Mouse (Mus musculus): ENCODE measurements around the gene Zbtb2. TPM values are rescaled to one million over a fixed set of nuclear protein-coding genes. Genes with fewer than 3 reads are reported as not detected.

The Zbtb2 gene
- polyA plus RNA-seq, 1 experiment from 2014 or later = 24.4 TPM

DNA sequence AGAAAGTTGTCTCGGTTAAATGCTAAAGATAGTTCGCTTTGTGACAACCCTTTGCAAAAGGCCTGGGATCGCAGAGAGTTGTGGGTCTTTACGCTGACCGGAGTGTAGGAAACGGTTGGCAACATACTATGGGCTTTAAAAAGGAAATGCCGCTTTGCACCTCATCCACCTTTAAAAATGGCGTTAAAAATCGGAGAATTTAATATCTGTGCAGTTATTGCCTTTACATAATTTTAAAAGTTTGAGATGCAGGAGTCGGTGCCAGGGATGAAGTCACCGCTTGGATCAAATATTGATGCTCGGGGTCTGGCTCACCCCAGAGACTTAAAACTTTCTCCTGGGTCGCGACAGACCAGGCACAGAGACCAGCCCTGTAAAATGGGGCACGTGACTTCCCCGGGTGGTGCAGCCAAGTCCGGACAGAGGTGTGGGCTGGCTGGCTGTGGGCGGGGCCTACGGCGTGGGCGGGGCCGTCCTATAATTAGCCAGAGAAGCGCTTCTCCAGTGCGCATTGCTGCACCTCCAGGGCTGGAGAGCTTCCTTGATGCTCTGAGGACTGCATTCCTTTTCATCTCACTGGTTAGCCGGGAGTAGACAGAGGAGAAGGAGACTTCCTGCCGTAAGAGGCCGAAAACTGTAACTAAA, 53.7 kb downstream of the Zbtb2 start:
- H3K4me1 ChIP-seq (ENCODE audit: control insufficient read depth, insufficient read depth, low read length) = no peaks in the 10 kb centered on the region
- WGBS = 7% methylated on average over 27 of the region's 27 CpGs
- peak overlapping the region; percentile 12 for H3K4me3 ChIP-seq (ENCODE audit: low read depth, low read length)
- H3K9ac ChIP-seq (ENCODE audit: low read length) = no peak overlapping the region
- H3K4me2 ChIP-seq (ENCODE audit: low read depth, severe bottlenecking) = peak overlapping the region; percentile 51
- no peaks in the 10 kb centered on the region for H3K9me3 ChIP-seq (ENCODE audit: control insufficient read depth, low read length)
- DNase-seq (ENCODE audit: low spot score) (peak; percentile 85), ATAC-seq (ENCODE audit: insufficient number of reproducible peaks, low FRiP score, low TSS enrichment, low read depth) (peak; percentile 86)
- no peaks in the 10 kb centered on the region for H3K27me3 ChIP-seq (ENCODE audit: control insufficient read depth, insufficient read depth, low read length)
- H3K36me3 ChIP-seq (ENCODE audit: control insufficient read depth, insufficient read depth, low read length) = no peaks in the 10 kb centered on the region
- H3K27ac ChIP-seq (replicated peaks; ENCODE audit: low read depth, low read length) = no peak overlapping the region

- 15% methylated on average over 8 of the region's 8 CpGs for WGBS
These were observed 54.6 kb downstream of the Zbtb2 start for GRCm38 (mm10) chr10:4333319-4333718.

GRCm38 (mm10) chr10:4332228-4332979, 55.5 kb downstream of the Zbtb2 start:
- no peak overlapping the region for H3K4me2 ChIP-seq (ENCODE audit: low read depth, severe bottlenecking)
- H3K27me3 ChIP-seq (ENCODE audit: control insufficient read depth, insufficient read depth, low read length) = no peaks in the 10 kb centered on the region
- no peak overlapping the region for H3K4me3 ChIP-seq (ENCODE audit: low read depth, low read length)
- 54% methylated on average over 7 of the region's 7 CpGs for WGBS
- H3K9me3 ChIP-seq (ENCODE audit: control insufficient read depth, low read length) = no peaks in the 10 kb centered on the region
- no peak overlapping the region for H3K27ac ChIP-seq (replicated peaks; ENCODE audit: low read depth, low read length)
- no peak for ATAC-seq (ENCODE audit: insufficient number of reproducible peaks, low FRiP score, low TSS enrichment, low read depth)
- H3K9ac ChIP-seq (ENCODE audit: low read length) = no peak overlapping the region
- H3K36me3 ChIP-seq (ENCODE audit: control insufficient read depth, insufficient read depth, low read length) = no peaks in the 10 kb centered on the region
- no peak for DNase-seq (ENCODE audit: low spot score)
- H3K4me1 ChIP-seq (ENCODE audit: control insufficient read depth, insufficient read depth, low read length) = no peaks in the 10 kb centered on the region

More at GRCm38 (mm10) chr10:4333319-4333718, 54.6 kb downstream of the Zbtb2 start:
- Histone ChIP-seq H3K4me3 (ENCODE audit: low read depth, low read length) (no peak overlapping the region), H3K9me3 (ENCODE audit: control insufficient read depth, low read length) (no peaks in the 10 kb centered on the region), H3K4me2 (ENCODE audit: low read depth, severe bottlenecking) (0 out of 2 replicates have a peak overlapping the region, but pooled peaks have one; percentile 51), H3K4me1 (ENCODE audit: control insufficient read depth, insufficient read depth, low read length) (no peaks in the 10 kb centered on the region), H3K27me3 (ENCODE audit: control insufficient read depth, insufficient read depth, low read length) (no peaks in the 10 kb centered on the region), H3K27ac (replicated peaks; ENCODE audit: low read depth, low read length) (no peak overlapping the region), H3K36me3 (ENCODE audit: control insufficient read depth, insufficient read depth, low read length) (no peaks in the 10 kb centered on the region), H3K9ac (ENCODE audit: low read length) (no peak overlapping the region)
- DNase-seq (ENCODE audit: low spot score) (peak; percentile 64), ATAC-seq (ENCODE audit: insufficient number of reproducible peaks, low FRiP score, low TSS enrichment, low read depth) (no peak)

DNA sequence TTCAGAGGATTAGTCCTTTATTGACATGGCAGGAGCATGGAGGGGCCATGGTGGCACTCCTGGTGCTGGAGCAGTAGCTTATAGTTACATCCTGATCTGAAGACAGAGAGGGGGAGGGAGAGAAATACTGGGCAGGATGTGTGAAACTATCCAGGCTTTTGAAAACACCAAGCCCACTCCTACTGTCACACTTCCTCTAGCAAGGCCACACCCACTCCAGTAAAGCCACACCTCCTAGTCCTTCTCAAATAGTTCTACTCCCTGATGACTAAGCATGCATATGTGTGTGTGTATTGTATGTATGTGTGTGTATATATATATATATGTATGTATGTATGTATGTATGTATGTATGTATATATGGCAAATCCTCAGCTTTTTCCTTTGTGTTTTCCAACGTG, 60.2 kb downstream of the Zbtb2 start:
- 84% methylated on average over 1 of the region's 1 CpGs for WGBS
- no peaks in the 10 kb centered on the region for H3K27me3 ChIP-seq (ENCODE audit: control insufficient read depth, insufficient read depth, low read length)
- no peak for DNase-seq (ENCODE audit: low spot score)
- no peak overlapping the region for H3K4me2 ChIP-seq (ENCODE audit: low read depth, severe bottlenecking)
- no peak overlapping the region for H3K9ac ChIP-seq (ENCODE audit: low read length)
- no peak overlapping the region for H3K27ac ChIP-seq (replicated peaks; ENCODE audit: low read depth, low read length)
- ATAC-seq (ENCODE audit: insufficient number of reproducible peaks, low FRiP score, low TSS enrichment, low read depth) = no peak
- no peak overlapping the region for H3K4me3 ChIP-seq (ENCODE audit: low read depth, low read length)
- H3K9me3 ChIP-seq (ENCODE audit: control insufficient read depth, low read length) = no peaks in the 10 kb centered on the region
- H3K4me1 ChIP-seq (ENCODE audit: control insufficient read depth, insufficient read depth, low read length) = no peaks in the 10 kb centered on the region
- H3K36me3 ChIP-seq (ENCODE audit: control insufficient read depth, insufficient read depth, low read length) = no peaks in the 10 kb centered on the region

DNA sequence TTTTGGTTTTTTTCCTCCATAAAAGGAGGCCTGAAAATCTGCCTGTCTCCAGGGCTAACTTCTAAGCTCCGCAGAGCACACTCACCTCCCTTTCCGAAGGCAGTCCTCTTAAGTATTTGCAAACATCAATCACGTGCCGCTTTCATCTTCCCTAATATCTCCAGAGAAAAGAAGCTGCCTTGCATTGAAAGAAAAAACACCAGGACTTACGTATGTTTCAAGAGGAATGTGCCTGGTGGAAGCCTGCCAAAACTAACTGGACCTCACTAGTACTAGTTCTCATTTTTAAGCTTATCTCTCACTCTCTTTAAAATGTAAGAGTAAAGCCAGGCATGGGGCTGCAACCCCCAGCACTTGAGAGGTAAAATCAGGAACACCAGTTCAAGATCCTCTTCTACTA, 62.3 kb downstream of the Zbtb2 start:
- H3K27ac ChIP-seq (replicated peaks; ENCODE audit: low read depth, low read length) = no peak overlapping the region
- no peaks in the 10 kb centered on the region; the same call in 1 of the 2 replicates for H3K9me3 ChIP-seq (ENCODE audit: control insufficient read depth, low read length)
- H3K4me3 ChIP-seq (ENCODE audit: low read depth, low read length) = no peak overlapping the region
- ATAC-seq (ENCODE audit: insufficient number of reproducible peaks, low FRiP score, low TSS enrichment, low read depth) = no peak
- WGBS = 68% methylated on average over 5 of the region's 5 CpGs
- no peak overlapping the region for H3K4me2 ChIP-seq (ENCODE audit: low read depth, severe bottlenecking)
- no peaks in the 10 kb centered on the region for H3K4me1 ChIP-seq (ENCODE audit: control insufficient read depth, insufficient read depth, low read length)
- H3K27me3 ChIP-seq (ENCODE audit: control insufficient read depth, insufficient read depth, low read length) = no peaks in the 10 kb centered on the region
- no peak overlapping the region for H3K9ac ChIP-seq (ENCODE audit: low read length)
- H3K36me3 ChIP-seq (ENCODE audit: control insufficient read depth, insufficient read depth, low read length) = no peaks in the 10 kb centered on the region
- DNase-seq (ENCODE audit: low spot score) = no peak

DNA sequence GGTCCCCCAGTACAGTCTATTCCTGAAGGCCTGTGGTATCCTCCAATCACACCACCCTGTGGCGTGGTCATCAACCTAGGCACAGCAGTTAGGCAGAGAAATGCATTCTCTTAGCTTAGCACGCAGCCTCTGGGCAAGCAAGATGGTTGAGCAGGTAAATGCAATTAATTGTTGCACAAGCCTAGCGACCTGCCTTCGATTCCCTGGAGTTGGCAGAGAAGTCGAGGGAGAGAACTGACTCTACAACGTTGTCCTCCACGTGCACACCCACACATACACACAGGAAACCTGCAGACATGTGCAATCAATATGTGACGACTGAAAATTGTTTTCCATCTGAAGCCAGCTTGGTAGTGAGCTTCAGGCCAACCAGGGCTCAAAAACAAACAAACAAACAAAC, 64.0 kb downstream of the Zbtb2 start:
- no peak for ATAC-seq (ENCODE audit: insufficient number of reproducible peaks, low FRiP score, low TSS enrichment, low read depth)

More for the DNA sequence above, 64.0 kb downstream of the Zbtb2 start:
- no peaks in the 10 kb centered on the region for H3K36me3 ChIP-seq (ENCODE audit: control insufficient read depth, insufficient read depth, low read length)
- H3K27ac ChIP-seq (replicated peaks; ENCODE audit: low read depth, low read length) = no peak overlapping the region
- H3K27me3 ChIP-seq (ENCODE audit: control insufficient read depth, insufficient read depth, low read length) = no peaks in the 10 kb centered on the region
- H3K9me3 ChIP-seq (ENCODE audit: control insufficient read depth, low read length) = no peaks in the 10 kb centered on the region; the same call in 1 of the 2 replicates
- H3K4me1 ChIP-seq (ENCODE audit: control insufficient read depth, insufficient read depth, low read length) = no peaks in the 10 kb centered on the region
- H3K4me2 ChIP-seq (ENCODE audit: low read depth, severe bottlenecking) = no peak overlapping the region
- H3K9ac ChIP-seq (ENCODE audit: low read length) = no peak overlapping the region
- DNase-seq (ENCODE audit: low spot score) = no peak
- H3K4me3 ChIP-seq (ENCODE audit: low read depth, low read length) = no peak overlapping the region
- 85% methylated on average over 8 of the region's 8 CpGs for WGBS

Other genes with a start within 250 kb of the Zbtb2 start
- 7.5 and 9.4 TPM in 2 replicates for gene Akap12, start 121.7 kb downstream of the Zbtb2 start, polyA plus RNA-seq (2014; fragmentation: Nextera tagmentation; extraction: Ambion mirVana)
- gene Rmnd1, start 44.3 kb upstream of the Zbtb2 start, polyA plus RNA-seq (2014; fragmentation: Nextera tagmentation; extraction: Ambion mirVana) = 54.2 and 59.1 TPM in 2 replicates
- gene Armt1, start 44.4 kb upstream of the Zbtb2 start, polyA plus RNA-seq (2014; fragmentation: Nextera tagmentation; extraction: Ambion mirVana) = 28.9 and 29.8 TPM in 2 replicates
- 0.09 TPM in 1 of 2 replicates, not detected in the other for gene Ccdc170, start 94.4 kb upstream of the Zbtb2 start, polyA plus RNA-seq (2014; fragmentation: Nextera tagmentation; extraction: Ambion mirVana)
- 0.67 and 1.1 TPM in 2 replicates for gene Esr1, start 223.5 kb upstream of the Zbtb2 start, polyA plus RNA-seq (2014; fragmentation: Nextera tagmentation; extraction: Ambion mirVana)